Mouse (Mus musculus): Measurements from ENCODE around the gene Ubap2l. TPM values are rescaled to one million over a fixed set of nuclear protein-coding genes. Genes with fewer than 3 reads are reported as not detected.

The Ubap2l gene
- polyA plus RNA-seq, 1 experiment from 2014 or later, result 195 TPM

DNA sequence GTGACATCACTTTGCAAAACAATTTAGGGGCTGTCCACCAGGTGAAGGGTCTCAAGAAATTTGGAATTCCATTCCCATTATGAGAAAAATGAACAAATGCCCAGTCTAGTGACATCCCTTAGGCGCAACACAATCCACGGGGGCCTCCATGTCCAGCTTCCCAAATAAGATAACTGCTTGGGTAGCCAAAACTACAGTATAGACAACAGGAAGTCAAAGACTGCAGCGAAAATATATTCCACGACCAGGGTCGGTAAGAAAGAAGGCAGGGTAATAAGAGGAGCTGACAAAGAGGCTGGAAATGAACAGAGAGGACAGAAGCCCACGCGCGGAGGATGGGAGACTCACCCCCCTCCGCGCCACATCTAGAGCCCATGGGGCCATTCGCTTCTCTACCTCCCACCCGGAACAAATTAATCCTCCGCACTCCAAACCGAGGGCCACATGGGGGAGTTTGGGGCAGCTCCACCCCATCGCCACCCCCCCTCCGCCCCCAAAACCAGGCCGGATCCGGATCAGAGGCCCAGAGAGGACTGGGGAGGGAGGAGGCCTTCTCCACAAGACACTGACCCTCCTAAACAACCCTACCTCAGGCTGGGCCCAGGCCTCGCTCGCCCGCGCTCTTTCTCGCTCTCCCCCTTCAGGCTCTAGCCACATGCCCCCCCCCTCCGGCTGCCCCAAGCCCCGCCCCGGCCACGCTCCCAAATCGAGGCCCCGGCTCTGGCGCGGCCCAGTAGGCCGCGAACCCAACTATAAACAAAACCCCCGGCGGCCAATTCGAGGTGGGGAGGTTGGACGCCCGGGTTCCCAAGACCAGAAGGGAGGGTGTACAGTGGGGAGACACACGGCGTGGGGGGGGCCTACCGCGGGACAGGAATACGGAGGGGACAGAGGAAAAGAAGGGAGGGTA lies 732 bp downstream of the Ubap2l start, which contains the start of gene 4933434E20Rik:
Gene 4933434E20Rik, plus strand, starts transcription at position 196 of the 910 bp plus-strand sequence.
- Histone ChIP-seq H3K27me3 (ENCODE audit: control insufficient read depth, insufficient read depth, low read length) (no peaks in the 10 kb centered on the region), H3K27ac (ENCODE audit: low read depth, low read length) (peak within 1 kb of the TSS; percentile 97), H3K9ac (ENCODE audit: low read depth, low read length) (peak within 1 kb of the TSS; percentile 98), H3K4me3 (ENCODE audit: low read depth, low read length) (peak within 1 kb of the TSS; percentile 87), H3K4me1 (ENCODE audit: control insufficient read depth, insufficient read depth, low read length) (peaks cover 12% of the 10 kb centered on the region), H3K9me3 (replicated peaks; ENCODE audit: control insufficient read depth, low read length) (no peaks in the 10 kb centered on the region), H3K36me3 (ENCODE audit: control insufficient read depth, insufficient read depth, low read length) (peaks cover 4% of the 10 kb centered on the region; the same call in 1 of the 2 replicates), H3K4me2 (peak within 1 kb of the TSS; percentile 59)
- WGBS (ENCODE audit: insufficient replicate concordance), result under 1% methylated on average over 38 of the region's 43 CpGs
- ATAC-seq (replicated peaks; ENCODE audit: insufficient number of reproducible peaks, low FRiP score, low TSS enrichment), result peak; percentile 75

GRCm38 (mm10) chr3:90049691-90050090 lies 2.7 kb downstream of the Ubap2l start:
- Histone ChIP-seq H3K36me3 (ENCODE audit: control insufficient read depth, insufficient read depth, low read length) (peaks cover 5% of the 10 kb centered on the region; the same call in 1 of the 2 replicates), H3K4me2 (no peak overlapping the region), H3K27ac (ENCODE audit: low read depth, low read length) (no peak overlapping the region), H3K9me3 (replicated peaks; ENCODE audit: control insufficient read depth, low read length) (no peaks in the 10 kb centered on the region), H3K9ac (ENCODE audit: low read depth, low read length) (no peak overlapping the region), H3K4me3 (ENCODE audit: low read depth, low read length) (no peak overlapping the region), H3K4me1 (ENCODE audit: control insufficient read depth, insufficient read depth, low read length) (peaks cover 12% of the 10 kb centered on the region), H3K27me3 (ENCODE audit: control insufficient read depth, insufficient read depth, low read length) (no peaks in the 10 kb centered on the region)
- WGBS (ENCODE audit: insufficient replicate concordance), result 83% methylated on average over 3 of the region's 3 CpGs
- no peak for ATAC-seq (replicated peaks; ENCODE audit: insufficient number of reproducible peaks, low FRiP score, low TSS enrichment)

DNA sequence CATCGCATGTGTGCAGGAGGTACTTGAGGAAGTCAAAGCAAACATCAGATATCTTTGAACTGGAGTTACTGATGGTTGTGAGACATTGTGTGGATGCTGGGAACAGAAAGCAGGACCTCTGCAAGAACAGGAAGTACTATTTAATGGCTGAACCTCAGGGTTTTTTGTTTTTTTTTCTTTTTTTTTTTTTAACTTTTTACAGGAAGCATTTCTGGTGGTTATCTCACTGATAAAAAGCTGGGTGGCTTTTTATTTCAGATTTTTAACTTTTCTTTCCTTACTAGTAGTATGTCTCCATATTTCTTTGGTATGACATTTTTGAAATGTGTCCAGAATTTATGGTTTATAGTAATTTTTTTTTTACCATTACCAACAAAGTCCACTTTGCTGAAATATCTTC lies 16.2 kb downstream of the Ubap2l start:
- WGBS (ENCODE audit: insufficient replicate concordance), result 89% methylated on average over 1 of the region's 1 CpGs
- Histone ChIP-seq H3K4me2 (no peak overlapping the region), H3K4me1 (ENCODE audit: control insufficient read depth, insufficient read depth, low read length) (no peaks in the 10 kb centered on the region), H3K4me3 (ENCODE audit: low read depth, low read length) (no peak overlapping the region), H3K36me3 (ENCODE audit: control insufficient read depth, insufficient read depth, low read length) (peaks cover 29% of the 10 kb centered on the region), H3K9ac (ENCODE audit: low read depth, low read length) (no peak overlapping the region), H3K27ac (ENCODE audit: low read depth, low read length) (no peak overlapping the region), H3K27me3 (ENCODE audit: control insufficient read depth, insufficient read depth, low read length) (no peaks in the 10 kb centered on the region), H3K9me3 (replicated peaks; ENCODE audit: control insufficient read depth, low read length) (no peaks in the 10 kb centered on the region)
- no peak for ATAC-seq (replicated peaks; ENCODE audit: insufficient number of reproducible peaks, low FRiP score, low TSS enrichment)

DNA sequence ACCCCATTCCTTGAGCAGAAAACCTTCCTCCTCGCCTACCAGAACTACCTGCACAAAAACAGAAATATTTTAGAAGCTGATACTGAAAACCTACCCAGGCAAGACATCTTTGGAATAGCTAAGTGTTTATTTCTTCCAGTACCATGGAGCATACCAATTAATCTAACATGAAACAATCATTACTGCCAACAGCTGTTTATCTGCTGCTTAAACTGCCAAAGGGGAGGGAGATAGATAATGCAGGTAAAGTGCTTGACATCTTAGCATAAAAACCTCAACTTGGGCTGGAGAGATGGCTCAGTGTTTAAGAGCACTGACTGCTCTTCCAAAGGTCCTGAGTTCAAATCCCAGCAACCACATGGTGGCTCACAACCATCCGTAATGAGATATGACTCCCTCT lies 17.8 kb downstream of the Ubap2l start:
- H3K9ac ChIP-seq (ENCODE audit: low read depth, low read length), result no peak overlapping the region
- H3K4me2 ChIP-seq, result no peak overlapping the region
- no peaks in the 10 kb centered on the region for H3K27me3 ChIP-seq (ENCODE audit: control insufficient read depth, insufficient read depth, low read length)
- no peak overlapping the region for H3K4me3 ChIP-seq (ENCODE audit: low read depth, low read length)
- H3K36me3 ChIP-seq (ENCODE audit: control insufficient read depth, insufficient read depth, low read length), result peaks cover 31% of the 10 kb centered on the region
- no peaks in the 10 kb centered on the region for H3K4me1 ChIP-seq (ENCODE audit: control insufficient read depth, insufficient read depth, low read length)
- ATAC-seq (replicated peaks; ENCODE audit: insufficient number of reproducible peaks, low FRiP score, low TSS enrichment), result no peak
- H3K27ac ChIP-seq (ENCODE audit: low read depth, low read length), result no peak overlapping the region
- WGBS (ENCODE audit: insufficient replicate concordance), result 91% methylated on average over 2 of the region's 2 CpGs
- no peaks in the 10 kb centered on the region for H3K9me3 ChIP-seq (replicated peaks; ENCODE audit: control insufficient read depth, low read length)

DNA sequence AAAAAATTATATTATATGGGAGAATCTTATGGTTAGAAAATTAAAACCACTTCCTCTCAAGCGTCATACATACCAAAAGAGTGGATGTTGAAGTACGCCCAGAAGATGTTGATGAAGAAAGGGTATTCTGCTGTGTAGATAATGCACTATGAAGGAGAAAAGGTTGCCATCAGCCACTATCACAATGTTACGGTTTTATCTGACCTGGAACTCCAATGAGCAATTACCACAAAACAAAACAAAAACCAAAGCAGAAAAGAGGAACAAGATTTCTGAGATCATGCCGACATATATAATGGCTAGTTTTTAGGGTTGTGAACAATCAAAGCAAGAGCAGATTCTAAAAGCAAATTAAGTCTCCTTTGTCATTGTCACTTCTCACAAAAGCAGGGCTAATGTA lies 35.8 kb downstream of the Ubap2l start:
- H3K4me2 ChIP-seq, result no peak overlapping the region
- H3K4me1 ChIP-seq (ENCODE audit: control insufficient read depth, insufficient read depth, low read length), result no peaks in the 10 kb centered on the region
- no peak overlapping the region for H3K4me3 ChIP-seq (ENCODE audit: low read depth, low read length)
- no peak overlapping the region for H3K27ac ChIP-seq (ENCODE audit: low read depth, low read length)
- ATAC-seq (replicated peaks; ENCODE audit: insufficient number of reproducible peaks, low FRiP score, low TSS enrichment), result no peak
- peaks cover 57% of the 10 kb centered on the region for H3K36me3 ChIP-seq (ENCODE audit: control insufficient read depth, insufficient read depth, low read length)
- H3K27me3 ChIP-seq (ENCODE audit: control insufficient read depth, insufficient read depth, low read length), result no peaks in the 10 kb centered on the region
- H3K9me3 ChIP-seq (replicated peaks; ENCODE audit: control insufficient read depth, low read length), result no peaks in the 10 kb centered on the region
- no peak overlapping the region for H3K9ac ChIP-seq (ENCODE audit: low read depth, low read length)
- WGBS (ENCODE audit: insufficient replicate concordance), result 90% methylated on average over 4 of the region's 4 CpGs

DNA sequence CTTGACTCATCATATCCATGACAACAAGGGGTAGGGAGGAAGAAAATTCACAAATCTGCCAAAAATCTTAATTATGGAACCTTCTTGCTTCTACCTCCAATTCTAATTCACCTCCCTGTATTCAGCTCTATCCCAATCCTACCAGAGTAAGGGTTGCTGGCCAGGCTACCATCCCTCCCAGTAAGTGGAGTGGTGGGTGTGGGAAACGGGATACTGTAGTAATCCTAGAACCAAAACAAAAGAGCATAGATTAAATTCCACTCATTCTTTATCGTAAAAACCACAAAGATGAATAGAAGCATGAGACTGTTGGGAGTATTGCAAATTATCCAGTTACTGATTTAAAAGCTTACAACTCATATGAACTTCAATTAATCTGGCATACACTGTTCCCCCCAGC lies 42.1 kb downstream of the Ubap2l start:
- no peaks in the 10 kb centered on the region for H3K27me3 ChIP-seq (ENCODE audit: control insufficient read depth, insufficient read depth, low read length)
- H3K4me3 ChIP-seq (ENCODE audit: low read depth, low read length), result no peak overlapping the region
- no peak overlapping the region for H3K27ac ChIP-seq (ENCODE audit: low read depth, low read length)
- H3K36me3 ChIP-seq (ENCODE audit: control insufficient read depth, insufficient read depth, low read length), result peaks cover 55% of the 10 kb centered on the region
- no peak overlapping the region for H3K9ac ChIP-seq (ENCODE audit: low read depth, low read length)
- WGBS (ENCODE audit: insufficient replicate concordance), result 80% methylated on average over 2 of the region's 2 CpGs
- H3K9me3 ChIP-seq (replicated peaks; ENCODE audit: control insufficient read depth, low read length), result no peaks in the 10 kb centered on the region
- no peaks in the 10 kb centered on the region for H3K4me1 ChIP-seq (ENCODE audit: control insufficient read depth, insufficient read depth, low read length)
- ATAC-seq (replicated peaks; ENCODE audit: insufficient number of reproducible peaks, low FRiP score, low TSS enrichment), result no peak
- H3K4me2 ChIP-seq, result no peak overlapping the region

DNA sequence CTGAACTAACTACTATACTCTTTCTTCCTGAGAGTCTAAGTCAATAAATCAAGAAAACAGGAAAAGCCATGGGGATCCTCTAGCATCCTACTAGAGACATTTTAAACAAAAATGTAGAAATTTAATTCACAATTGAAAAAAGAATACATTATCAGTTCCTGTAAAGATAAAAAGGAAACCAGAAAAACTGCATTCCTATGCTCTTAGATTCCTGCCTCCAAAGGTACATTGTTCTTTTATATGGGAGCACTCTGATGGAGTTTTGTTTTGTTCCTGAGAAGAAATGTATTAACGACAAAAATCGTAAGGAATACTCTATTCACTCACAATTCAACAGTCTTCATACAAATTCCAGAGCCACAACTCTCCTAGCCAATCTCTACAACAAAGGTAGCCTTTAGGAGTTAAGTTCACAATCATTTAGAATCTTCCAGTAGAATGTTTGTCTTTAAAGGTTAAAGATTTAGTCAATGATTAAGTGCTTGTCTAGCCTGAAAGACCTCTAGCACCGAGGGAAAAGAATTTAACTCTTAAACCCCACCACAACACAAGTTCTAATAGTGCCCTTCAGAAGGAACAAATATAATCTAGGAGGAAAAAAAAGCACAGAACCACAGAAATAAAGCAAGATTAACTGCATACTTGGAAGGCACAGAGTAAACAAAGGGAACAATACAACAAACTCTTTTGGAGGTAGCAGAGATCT lies 48.2 kb downstream of the Ubap2l start:
- Histone ChIP-seq H3K27me3 (ENCODE audit: control insufficient read depth, insufficient read depth, low read length) (no peaks in the 10 kb centered on the region), H3K36me3 (ENCODE audit: control insufficient read depth, insufficient read depth, low read length) (peaks cover 34% of the 10 kb centered on the region), H3K4me2 (no peak overlapping the region), H3K4me3 (ENCODE audit: low read depth, low read length) (no peak overlapping the region), H3K9me3 (replicated peaks; ENCODE audit: control insufficient read depth, low read length) (no peaks in the 10 kb centered on the region), H3K27ac (ENCODE audit: low read depth, low read length) (no peak overlapping the region), H3K4me1 (ENCODE audit: control insufficient read depth, insufficient read depth, low read length) (no peaks in the 10 kb centered on the region), H3K9ac (ENCODE audit: low read depth, low read length) (no peak overlapping the region)
- ATAC-seq (replicated peaks; ENCODE audit: insufficient number of reproducible peaks, low FRiP score, low TSS enrichment), result no peak
- WGBS (ENCODE audit: insufficient replicate concordance), result 77% methylated on average over 3 of the region's 3 CpGs

DNA sequence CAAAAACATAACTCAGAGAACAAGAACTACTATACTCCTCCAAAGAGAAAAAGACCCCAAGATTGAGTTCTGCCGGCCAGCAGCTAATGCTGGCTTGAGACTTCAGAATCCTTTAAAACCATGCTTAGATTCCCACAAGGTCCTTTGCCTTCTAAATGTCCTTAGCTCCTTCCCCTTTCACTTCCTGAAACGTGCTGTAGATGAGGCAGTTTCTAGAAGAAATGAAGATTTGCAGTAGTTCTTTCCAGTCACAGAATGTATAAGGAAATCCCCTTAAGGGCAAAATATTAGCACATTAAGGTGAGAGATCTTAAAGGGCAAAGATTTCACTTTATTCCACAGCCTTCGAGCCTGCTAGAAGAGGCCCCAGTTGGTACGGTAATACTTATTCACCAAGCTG lies 52.6 kb downstream of the Ubap2l start:
- peaks cover 5% of the 10 kb centered on the region; the same call in 1 of the 2 replicates for H3K4me1 ChIP-seq (ENCODE audit: control insufficient read depth, insufficient read depth, low read length)
- 85% methylated on average over 4 of the region's 4 CpGs for WGBS (ENCODE audit: insufficient replicate concordance)
- H3K4me3 ChIP-seq (ENCODE audit: low read depth, low read length), result no peak overlapping the region
- peaks cover 13% of the 10 kb centered on the region for H3K36me3 ChIP-seq (ENCODE audit: control insufficient read depth, insufficient read depth, low read length)
- no peak overlapping the region for H3K9ac ChIP-seq (ENCODE audit: low read depth, low read length)
- no peak overlapping the region for H3K27ac ChIP-seq (ENCODE audit: low read depth, low read length)
- no peak overlapping the region for H3K4me2 ChIP-seq
- no peak for ATAC-seq (replicated peaks; ENCODE audit: insufficient number of reproducible peaks, low FRiP score, low TSS enrichment)
- no peaks in the 10 kb centered on the region for H3K9me3 ChIP-seq (replicated peaks; ENCODE audit: control insufficient read depth, low read length)
- H3K27me3 ChIP-seq (ENCODE audit: control insufficient read depth, insufficient read depth, low read length), result no peaks in the 10 kb centered on the region

Measured in heart, embryonic 11.5 days (tissue).